Mouse (Mus musculus) midbrain, embryonic 11.5 days (tissue): ENCODE data around the gene Zfp54. TPM values are rescaled to one million over a fixed set of nuclear protein-coding genes. Genes with fewer than 3 reads are reported as not detected.
"Not testable (repeated sequence)": the region's sequence is repeated elsewhere in the genome, so short reads cannot be mapped to it uniquely, and the experiment has no call there.

Experiments
- ATAC-seq: fragments of 200-750 bp; cut with Nextera tagmentation; 2 replicates; pipeline ENCODE4 v1.8.0; 2017; ENCODE audit warnings: moderate TSS enrichment, moderate library complexity; ENCODE audit not compliant: low FRiP score
- DNase-seq: peaks from one replicate; pipeline ENCODE4 v3.0.0; 2015; ENCODE audit warnings: low spot score; ENCODE audit errors: missing footprints
- H3K27ac ChIP-seq: fragments of 300-500 bp; sonication (generic); 2 replicates; pipeline ENCODE4 v1.5.1; 2014; ENCODE audit warnings: low read depth, low read length
- H3K27me3 ChIP-seq: fragments of 300-500 bp; sonication (generic); 2 replicates; pipeline ENCODE4 v1.6.1; 2014; ENCODE audit warnings: mild to moderate bottlenecking, low read length, moderate library complexity, mixed read lengths; ENCODE audit not compliant: control insufficient read depth, insufficient read depth
- H3K36me3 ChIP-seq: fragments of 300-500 bp; sonication (generic); 2 replicates; pipeline ENCODE4 v1.6.1; 2014; ENCODE audit warnings: mild to moderate bottlenecking, low read length, moderate library complexity, mixed read lengths; ENCODE audit not compliant: control insufficient read depth, insufficient read depth
- H3K4me1 ChIP-seq: fragments of 300-500 bp; sonication (generic); 2 replicates; pipeline ENCODE4 v1.6.1; 2014; ENCODE audit warnings: low read length; ENCODE audit not compliant: control insufficient read depth, insufficient read depth
- H3K4me2 ChIP-seq: fragments of 300-500 bp; sonication (generic); 2 replicates; pipeline ENCODE4 v1.6.1; 2014; ENCODE audit warnings: mild to moderate bottlenecking, moderate library complexity
- H3K4me3 ChIP-seq: fragments of 300-500 bp; sonication (generic); 2 replicates; pipeline ENCODE4 v1.5.1; 2014; ENCODE audit warnings: low read depth, low read length
- H3K9ac ChIP-seq: fragments of 300-500 bp; sonication (generic); 2 replicates; pipeline ENCODE4 v1.6.1; 2014; ENCODE audit warnings: low read length
- H3K9me3 ChIP-seq: fragments of 300-500 bp; sonication (generic); 2 replicates; pipeline ENCODE4 v1.6.1; 2016; ENCODE audit warnings: low read length; ENCODE audit not compliant: control insufficient read depth
- WGBS: fragments of 180-500 bp; shearing (Covaris S2); extraction: QIAGEN DNeasy Blood & Tissue Kit; methylation state at CpG from one replicate; pipeline ENCODE4 v1.1.7; 2014; 5-methylcytosine and 5-hydroxymethylcytosine counted together
- polyA plus RNA-seq: library from polyadenylated mRNA; unstranded; fragments of >200 nt; fragmentation: Nextera tagmentation; extraction: Ambion mirVana; gene quantifications from 2 replicates; pipeline ENCODE4 v1.2.1, GENCODE M21; 2014

Gene Zfp54
- 2.3 and 3.6 TPM in 2 replicates for polyA plus RNA-seq

GRCm38 (mm10) chr17:21422664-21423599 lies at the start of gene Zfp54:
Gene Zfp54 (plus strand): TSS chr17:21423227.
- H3K4me1 ChIP-seq: no peaks in the 10 kb centered on the region
- H3K9me3 ChIP-seq: no peaks in the 10 kb centered on the region
- no peaks in the 10 kb centered on the region for H3K36me3 ChIP-seq
- peak; percentile 93 for DNase-seq
- WGBS: under 1% methylated on average over 22 of the region's 22 CpGs
- peak within 1 kb of the TSS; percentile 46 for H3K9ac ChIP-seq
- H3K4me3 ChIP-seq: peak within 1 kb of the TSS; percentile 41
- peak; percentile 98 for ATAC-seq
- no peaks in the 10 kb centered on the region for H3K27me3 ChIP-seq
- no peak within 1 kb of the TSS for H3K27ac ChIP-seq
- peak within 1 kb of the TSS; percentile 81 for H3K4me2 ChIP-seq

- no peak for DNase-seq
- Histone ChIP-seq H3K27me3 (no peaks in the 10 kb centered on the region), H3K9me3 (no peaks in the 10 kb centered on the region), H3K27ac (no peak overlapping the region), H3K9ac (no peak overlapping the region), H3K36me3 (no peaks in the 10 kb centered on the region), H3K4me2 (no peak overlapping the region), H3K4me3 (no peak overlapping the region), H3K4me1 (no peaks in the 10 kb centered on the region)
- WGBS: 62% methylated on average over 1 of the region's 1 CpGs
- no peak for ATAC-seq
These were observed 47.7 kb upstream of the Zfp54 start for GRCm38 (mm10) chr17:21375311-21375710.

DNA sequence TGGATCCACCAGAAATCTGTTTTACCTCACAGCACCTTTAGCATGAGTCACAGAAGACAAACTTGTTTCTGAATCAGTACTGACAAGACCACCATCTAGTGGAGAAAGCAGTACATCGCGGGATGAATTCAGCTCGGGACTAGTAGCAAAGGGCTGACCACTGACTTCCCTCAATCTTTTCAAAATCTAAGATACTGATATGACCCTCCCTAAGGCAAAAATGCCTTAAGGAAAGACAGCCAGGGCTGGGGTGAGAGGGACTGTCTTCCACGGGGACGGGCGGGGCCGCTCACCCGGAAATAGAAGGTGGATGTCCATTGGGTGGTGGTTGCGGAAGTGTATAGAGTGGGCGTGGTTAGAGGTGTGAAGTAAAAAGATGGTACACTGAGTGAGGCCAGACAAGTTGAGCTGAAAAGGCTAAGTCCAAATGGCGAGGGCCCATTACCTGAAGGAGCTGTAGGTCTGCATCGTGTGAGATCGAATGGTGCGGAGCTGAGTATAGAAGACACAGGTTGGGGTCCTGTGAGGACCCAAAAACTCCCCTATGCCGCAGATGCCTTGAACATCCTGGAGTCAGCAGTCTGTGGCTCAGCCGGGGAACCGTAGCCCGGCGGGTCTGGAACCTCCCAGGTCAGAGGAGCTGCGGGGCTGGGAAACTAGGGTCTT lies 39.5 kb upstream of the Zfp54 start, which contains the start of gene Zfp677:
Gene Zfp677 (plus strand): TSS at position 358 of the 666 bp plus-strand sequence.
- ATAC-seq (peak; percentile 99), DNase-seq (peak; percentile 93)
- Histone ChIP-seq H3K4me1 (no peaks in the 10 kb centered on the region), H3K4me2 (peak within 1 kb of the TSS; percentile 52), H3K9me3 (no peaks in the 10 kb centered on the region), H3K9ac (peak within 1 kb of the TSS; percentile 55), H3K27me3 (no peaks in the 10 kb centered on the region), H3K36me3 (no peaks in the 10 kb centered on the region), H3K4me3 (peak within 1 kb of the TSS; percentile 41), H3K27ac (no peak within 1 kb of the TSS)
- WGBS: 10% methylated on average over 20 of the region's 20 CpGs

GRCm38 (mm10) chr17:21384057-21384411 lies 39.0 kb upstream of the Zfp54 start:
- peak; percentile 62; the same call in 1 of the 2 replicates for ATAC-seq

GRCm38 (mm10) chr17:21438806-21439400 lies 15.9 kb downstream of the Zfp54 start:
- H3K9ac ChIP-seq, H3K4me1 ChIP-seq, H3K36me3 ChIP-seq, H3K4me2 ChIP-seq, ATAC-seq, H3K27me3 ChIP-seq, H3K27ac ChIP-seq, H3K4me3 ChIP-seq, DNase-seq, H3K9me3 ChIP-seq: not testable (repeated sequence)
- WGBS: 76% methylated on average over 9 of the region's 9 CpGs

More at GRCm38 (mm10) chr17:21384057-21384411, 39.0 kb upstream of the Zfp54 start:
- H3K4me1 ChIP-seq: no peaks in the 10 kb centered on the region
- no peak for DNase-seq
- no peaks in the 10 kb centered on the region for H3K9me3 ChIP-seq
- peak overlapping the region; percentile 41 for H3K4me3 ChIP-seq
- peak overlapping the region; percentile 26; the same call in 1 of the 2 replicates for H3K9ac ChIP-seq
- H3K27me3 ChIP-seq: no peaks in the 10 kb centered on the region
- 13% methylated on average over 8 of the region's 8 CpGs for WGBS
- H3K27ac ChIP-seq: no peak overlapping the region
- H3K36me3 ChIP-seq: no peaks in the 10 kb centered on the region
- peak overlapping the region; percentile 52 for H3K4me2 ChIP-seq

DNA sequence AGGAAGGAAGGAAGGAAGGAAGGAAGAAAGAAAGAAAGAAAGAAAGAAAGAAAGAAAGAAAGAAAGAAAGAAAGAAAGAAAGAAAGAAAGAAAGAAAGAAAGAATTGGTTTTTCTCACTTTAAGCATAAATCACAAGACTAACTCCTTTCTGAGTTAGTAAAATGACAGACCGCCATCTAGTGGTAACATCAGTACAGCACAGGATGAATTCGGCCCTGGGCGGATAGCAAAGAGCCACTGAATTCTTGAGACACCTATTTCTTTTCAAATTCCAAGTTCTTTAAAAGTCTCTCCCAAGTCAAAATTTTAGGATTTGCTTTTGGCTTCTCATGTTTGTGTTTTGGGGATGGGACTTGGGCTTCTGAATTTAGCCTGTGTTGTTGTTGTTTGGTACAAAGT lies 26.6 kb downstream of the Zfp54 start:
- H3K9me3 ChIP-seq: no peaks in the 10 kb centered on the region
- ATAC-seq (peak; percentile 79), DNase-seq (no peak)
- no peaks in the 10 kb centered on the region for H3K36me3 ChIP-seq
- peak overlapping the region; percentile 52 for H3K4me2 ChIP-seq
- peaks cover 3% of the 10 kb centered on the region; the same call in 1 of the 2 replicates for H3K4me1 ChIP-seq
- peak overlapping the region; percentile 36; the same call in 1 of the 2 replicates for H3K27ac ChIP-seq
- H3K27me3 ChIP-seq: no peaks in the 10 kb centered on the region
- 1% methylated on average over 3 of the region's 3 CpGs for WGBS
- peak overlapping the region; percentile 64 for H3K9ac ChIP-seq
- H3K4me3 ChIP-seq: peak overlapping the region; percentile 61

- peaks cover 3% of the 10 kb centered on the region; the same call in 1 of the 2 replicates for H3K4me1 ChIP-seq
- H3K4me3 ChIP-seq: peak within 1 kb of the TSS; percentile 61
- ATAC-seq (peak; percentile 99), DNase-seq (peak; percentile 97)
- peak within 1 kb of the TSS; percentile 36; the same call in 1 of the 2 replicates for H3K27ac ChIP-seq
- H3K9me3 ChIP-seq: no peaks in the 10 kb centered on the region
- peak within 1 kb of the TSS; percentile 64 for H3K9ac ChIP-seq
- under 1% methylated on average over 26 of the region's 26 CpGs for WGBS
- H3K36me3 ChIP-seq: no peaks in the 10 kb centered on the region
- H3K4me2 ChIP-seq: peak within 1 kb of the TSS; percentile 52
- H3K27me3 ChIP-seq: no peaks in the 10 kb centered on the region
These were observed 27.2 kb downstream of the Zfp54 start, which contains the start of gene Zfp51 for GRCm38 (mm10) chr17:21450138-21450704. Gene Zfp51 (plus strand): TSS chr17:21450374.

GRCm38 (mm10) chr17:21463550-21463949 lies 40.5 kb downstream of the Zfp54 start:
- no peak overlapping the region for H3K4me3 ChIP-seq
- H3K4me1 ChIP-seq: no peaks in the 10 kb centered on the region
- no peaks in the 10 kb centered on the region for H3K9me3 ChIP-seq
- peaks cover 6% of the 10 kb centered on the region for H3K36me3 ChIP-seq
- H3K27me3 ChIP-seq: no peaks in the 10 kb centered on the region
- no peak overlapping the region for H3K9ac ChIP-seq
- H3K4me2 ChIP-seq: no peak overlapping the region
- WGBS: 93% methylated on average over 5 of the region's 5 CpGs
- H3K27ac ChIP-seq: no peak overlapping the region
- ATAC-seq (no peak), DNase-seq (no peak)
